Mouse (Mus musculus) thymus, postnatal 14 days (tissue): Measurements from ENCODE around the gene Prl2c5.
"Not testable (repeated sequence)": the region's sequence is repeated elsewhere in the genome, so short reads cannot be mapped to it uniquely, and the experiment has no call there.

Experiments used
- DNase-seq: peaks from one replicate; pipeline ENCODE4 v3.0.0; 2021

Prl2c5 gene

DNA sequence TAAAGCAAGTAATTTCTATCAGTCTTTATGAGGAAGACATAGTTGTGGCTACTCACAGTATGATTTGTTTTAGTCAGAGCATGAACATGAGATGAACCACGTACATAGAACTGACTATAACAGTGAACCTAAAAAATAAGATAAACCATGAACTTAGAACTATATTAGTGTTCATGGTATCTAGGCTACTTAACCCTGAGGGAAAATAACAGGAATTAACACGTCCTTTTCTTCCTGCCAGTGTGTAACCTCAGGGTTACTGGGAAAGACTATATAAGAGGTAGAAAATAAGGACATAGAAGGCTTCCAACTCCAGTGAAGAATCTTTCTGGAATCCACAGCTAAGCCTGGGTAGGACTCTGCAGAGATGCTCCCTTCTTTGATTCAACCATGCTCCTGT is at the start of gene Prl2c5:
Prl2c5 (plus strand) TSS at position 301 of the 400 bp plus-strand sequence.
- not testable (repeated sequence) for DNase-seq

DNA sequence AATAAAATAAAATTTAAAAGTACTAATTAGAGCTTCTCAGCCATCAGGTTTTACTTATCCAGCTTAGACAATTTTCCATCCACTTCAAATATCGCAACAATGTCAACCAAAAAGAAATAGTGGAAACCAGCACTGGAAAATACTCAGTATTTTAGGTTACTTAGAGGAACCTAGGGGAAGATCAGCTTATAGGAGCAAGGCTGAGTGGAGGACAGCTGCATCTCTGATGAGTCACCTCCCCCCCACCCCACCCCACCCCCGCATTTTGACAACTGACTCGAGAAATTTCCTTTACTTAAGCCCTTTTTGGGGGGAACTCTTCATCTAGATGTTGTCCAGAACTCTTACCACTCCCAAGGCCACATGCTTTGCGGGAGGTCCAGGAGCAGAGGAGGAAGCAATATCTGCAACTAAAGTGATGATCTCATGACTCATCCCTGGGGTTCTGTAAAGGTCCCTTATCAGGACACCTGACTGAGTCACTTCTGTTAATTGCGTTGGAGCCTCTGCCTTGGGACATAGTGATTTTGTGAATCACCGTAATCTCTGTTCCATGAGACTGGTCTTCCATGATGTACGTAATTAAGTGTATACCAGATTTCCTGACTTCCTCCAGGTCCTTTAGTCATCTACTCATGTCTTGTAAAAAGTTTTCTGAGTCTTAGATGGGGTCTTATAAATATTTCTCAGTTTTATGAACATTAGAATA is 19.6 kb upstream of the Prl2c5 start:
- DNase-seq = not testable (repeated sequence)

- DNase-seq = not testable (repeated sequence)
These were observed 13.9 kb upstream of the Prl2c5 start for GRCm38 (mm10) chr13:13168631-13169030.

- DNase-seq = not testable (repeated sequence)
These were observed 8.8 kb upstream of the Prl2c5 start for GRCm38 (mm10) chr13:13173616-13174136.

DNA sequence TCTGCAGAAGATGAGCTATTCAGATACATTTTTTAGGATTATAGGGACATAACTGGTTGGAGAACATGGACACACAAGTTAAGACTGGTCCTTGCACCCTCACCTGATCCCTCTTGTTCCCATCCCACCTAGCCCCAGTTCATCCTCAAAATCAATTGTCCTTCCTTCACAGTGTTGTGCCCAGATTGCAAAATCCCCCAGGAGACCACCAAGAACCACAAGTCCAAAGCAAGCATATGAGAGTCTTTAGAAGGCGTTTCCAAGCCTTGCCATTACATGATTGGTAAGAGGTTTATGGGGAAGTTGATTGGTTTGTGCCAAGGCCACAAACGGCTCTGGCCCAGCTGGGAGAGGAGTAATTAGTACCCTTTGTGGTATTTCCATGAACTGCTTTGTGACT is 6.8 kb upstream of the Prl2c5 start:
- DNase-seq = not testable (repeated sequence)

- DNase-seq = not testable (repeated sequence)
These were observed 28.7 kb downstream of the Prl2c5 start for GRCm38 (mm10) chr13:13211168-13211567.

GRCm38 (mm10) chr13:13216363-13216762 is 33.8 kb downstream of the Prl2c5 start:
- DNase-seq = not testable (repeated sequence)

GRCm38 (mm10) chr13:13220231-13220630 is 37.7 kb downstream of the Prl2c5 start:
- not testable (repeated sequence) for DNase-seq

DNA sequence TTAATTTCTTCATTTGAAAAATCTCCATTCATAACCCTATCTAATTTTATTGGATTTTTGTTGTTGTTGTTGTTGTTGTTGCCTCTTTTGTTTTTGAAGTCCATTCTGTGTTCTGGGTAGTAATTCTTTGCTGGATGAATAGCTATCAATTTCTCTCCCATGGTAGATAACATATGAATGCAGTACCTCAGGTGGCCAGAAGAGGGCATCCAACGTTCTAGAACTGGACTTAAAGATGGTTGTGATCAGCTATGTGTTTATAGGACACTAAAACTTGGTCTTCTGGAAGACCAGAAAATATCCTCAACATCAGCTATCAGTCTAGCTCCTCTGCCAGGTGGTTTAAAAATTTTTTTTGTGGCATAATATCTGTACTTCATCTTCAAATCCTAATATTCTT is 54.9 kb downstream of the Prl2c5 start:
- peak; percentile 27 for DNase-seq
